Mouse (Mus musculus): Measurements from ENCODE around the gene Smco3. TPM values are rescaled to one million over a fixed set of nuclear protein-coding genes. Genes with fewer than 3 reads are reported as not detected.
A peak's percentile ranks its signal among the peaks of the same experiment; 100 is the strongest.

Smco3 gene
- total RNA-seq, 2 experiments from 2014 or later: not detected

- peak; percentile 78 for ATAC-seq (replicated peaks; ENCODE audit: low FRiP score, poor library complexity, severe bottlenecking)
Observed at GRCm38 (mm10) chr6:136848399-136848798, 13.1 kb upstream of the Smco3 start.

- ATAC-seq (replicated peaks; ENCODE audit: low FRiP score, poor library complexity, severe bottlenecking): peak; percentile 80
Observed at GRCm38 (mm10) chr6:136847790-136848189, 12.5 kb upstream of the Smco3 start.

GRCm38 (mm10) chr6:136847267-136847666 is 12.0 kb upstream of the Smco3 start:
- no peak for ATAC-seq (replicated peaks; ENCODE audit: low FRiP score, poor library complexity, severe bottlenecking)

GRCm38 (mm10) chr6:136845706-136846480 is 10.6 kb upstream of the Smco3 start:
- ATAC-seq (replicated peaks; ENCODE audit: low FRiP score, poor library complexity, severe bottlenecking): no peak

GRCm38 (mm10) chr6:136844903-136845302 is 9.7 kb upstream of the Smco3 start:
- ATAC-seq (replicated peaks; ENCODE audit: low FRiP score, poor library complexity, severe bottlenecking): no peak

DNA sequence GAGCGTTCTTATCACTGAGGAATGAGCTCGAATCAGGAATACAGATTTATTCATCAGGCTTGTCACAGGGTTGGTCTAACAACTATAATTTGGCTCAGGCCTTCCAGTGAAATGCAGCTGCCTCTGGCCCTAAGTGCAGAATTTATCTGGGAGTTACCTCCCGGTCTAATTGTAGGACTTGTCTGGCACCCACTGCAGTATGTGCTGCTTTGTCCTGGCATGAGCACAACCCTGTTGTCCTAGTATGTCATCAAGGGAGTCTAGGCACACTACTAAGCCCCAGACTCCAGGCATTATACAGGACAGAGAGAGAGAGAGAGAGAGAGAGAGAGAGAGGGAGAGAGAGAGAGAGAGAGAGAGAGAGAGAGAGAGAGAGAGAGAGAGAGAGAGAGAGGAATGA is 2.1 kb upstream of the Smco3 start:
- ATAC-seq (replicated peaks; ENCODE audit: low FRiP score, poor library complexity, severe bottlenecking): no peak

DNA sequence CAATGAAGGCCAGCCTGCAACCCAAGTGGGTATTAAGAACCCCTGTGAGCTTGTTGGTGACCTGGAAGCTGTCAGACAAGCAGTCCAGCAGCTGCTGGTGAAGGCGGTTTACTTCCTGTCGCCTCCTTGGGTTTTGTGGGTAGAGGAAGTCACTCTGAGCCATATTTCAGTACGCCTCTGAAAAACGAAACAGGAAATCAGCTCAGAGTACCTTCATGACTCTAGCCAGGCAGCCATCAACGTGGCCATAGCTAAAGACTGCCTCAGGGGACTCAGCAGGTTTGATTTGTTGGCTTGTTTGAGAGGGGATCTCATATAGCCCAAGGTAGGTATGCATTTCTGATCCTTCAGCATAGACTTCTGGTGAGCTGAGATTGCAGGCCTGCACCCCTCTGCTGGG is 3.5 kb downstream of the Smco3 start:
- ATAC-seq (replicated peaks; ENCODE audit: low FRiP score, poor library complexity, severe bottlenecking): no peak

DNA sequence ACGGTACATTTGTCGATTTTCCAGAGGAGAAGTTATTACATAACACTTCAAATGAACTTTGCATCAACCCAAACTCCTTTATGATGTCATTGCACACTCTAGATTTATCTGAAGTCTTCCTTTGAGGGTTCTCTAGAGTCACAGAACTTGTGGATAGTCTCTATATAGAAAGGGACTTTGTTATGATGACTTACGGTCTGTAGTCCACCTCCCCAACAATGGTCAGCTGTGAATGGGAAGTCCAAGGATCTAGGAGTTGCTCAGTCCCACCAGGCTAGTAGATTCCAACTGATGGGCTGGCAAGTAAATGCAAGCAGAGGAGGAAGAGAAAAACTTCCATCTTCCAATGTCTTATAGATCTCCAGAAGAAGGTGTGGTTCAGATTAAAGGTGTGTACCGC is 6.6 kb downstream of the Smco3 start:
- no peak for ATAC-seq (replicated peaks; ENCODE audit: low FRiP score, poor library complexity, severe bottlenecking)

DNA sequence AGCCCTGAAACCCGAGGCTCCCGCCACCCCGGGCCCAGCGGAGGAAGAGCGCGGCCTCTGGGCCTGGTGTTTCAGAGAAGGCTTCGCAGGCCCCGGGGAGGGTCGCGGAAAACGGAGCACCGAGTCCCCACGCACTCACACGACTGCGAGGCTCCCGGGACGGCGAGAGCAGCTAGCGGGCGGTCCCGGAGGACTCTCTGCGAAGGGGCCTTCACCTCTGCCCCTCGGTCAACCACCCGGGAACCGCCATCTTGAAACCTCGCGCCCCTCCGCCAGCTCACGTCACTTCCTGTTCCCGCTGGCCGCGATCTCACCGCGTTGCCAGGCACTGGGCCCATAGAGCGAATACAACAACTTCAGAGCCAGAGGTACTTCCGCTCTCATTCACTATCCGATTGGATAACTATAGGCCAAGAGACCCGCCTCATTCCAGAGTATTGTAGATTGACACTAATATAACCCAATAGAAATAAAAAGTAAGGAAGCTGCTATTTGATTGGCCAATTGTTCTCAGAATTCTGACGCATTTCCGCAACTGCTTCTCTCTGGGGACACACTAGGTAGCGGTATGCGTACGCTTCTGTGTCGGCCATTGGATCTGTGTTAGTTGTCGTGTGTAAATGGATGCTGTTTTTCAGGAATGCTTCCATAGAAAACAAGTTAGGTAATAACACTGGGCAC is 7.2 kb downstream of the Smco3 start, which contains the start of gene Wbp11:
Gene Wbp11 (minus strand): TSS at position 353 of the 681 bp plus-strand sequence.
- peak; percentile 99 for ATAC-seq (replicated peaks; ENCODE audit: low FRiP score, poor library complexity, severe bottlenecking)

DNA sequence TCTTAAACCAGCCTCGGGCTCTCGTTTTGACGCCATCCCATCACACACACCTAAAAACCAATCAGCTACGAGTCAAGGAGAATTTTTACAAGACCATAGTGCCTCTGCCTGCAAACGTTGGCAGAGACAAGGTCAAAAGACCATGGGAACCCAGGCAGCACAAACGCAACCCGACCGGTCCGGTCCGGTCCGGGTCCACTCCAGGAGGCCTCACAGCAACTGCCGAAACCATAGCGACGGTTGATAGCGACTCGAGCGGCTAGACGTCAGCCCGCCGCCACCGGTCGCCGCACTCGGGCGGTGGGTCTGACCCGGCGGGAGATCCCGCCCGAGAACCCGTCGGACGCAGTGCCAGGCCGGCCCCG is 7.8 kb downstream of the Smco3 start, which contains the start of gene BC049715:
Gene BC049715 (plus strand): TSS at position 111 of the 365 bp plus-strand sequence.
- peak; percentile 40 for ATAC-seq (replicated peaks; ENCODE audit: low FRiP score, poor library complexity, severe bottlenecking)

- no peak for ATAC-seq (replicated peaks; ENCODE audit: low FRiP score, poor library complexity, severe bottlenecking)
Observed at GRCm38 (mm10) chr6:136827116-136827515, 8.1 kb downstream of the Smco3 start.

DNA sequence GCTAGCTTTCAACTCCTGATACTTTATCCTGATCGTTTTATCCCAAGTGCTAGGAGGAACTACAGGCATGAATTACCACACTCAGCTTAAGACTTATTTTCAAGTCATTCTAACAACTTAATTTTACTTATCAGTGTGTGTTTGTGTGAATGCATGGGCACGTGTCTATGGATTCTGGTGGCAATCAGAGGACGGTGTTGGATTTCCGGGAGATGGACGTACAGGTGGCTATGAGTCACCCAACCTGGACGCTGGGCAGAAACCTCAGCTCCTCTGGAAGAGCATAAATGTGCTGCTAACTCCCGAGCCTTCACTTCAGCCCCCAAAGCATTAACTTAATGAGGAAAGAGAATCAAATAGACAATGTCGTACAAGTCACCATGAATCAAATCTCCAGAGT is 10.3 kb downstream of the Smco3 start:
- ATAC-seq (replicated peaks; ENCODE audit: low FRiP score, poor library complexity, severe bottlenecking): no peak

DNA sequence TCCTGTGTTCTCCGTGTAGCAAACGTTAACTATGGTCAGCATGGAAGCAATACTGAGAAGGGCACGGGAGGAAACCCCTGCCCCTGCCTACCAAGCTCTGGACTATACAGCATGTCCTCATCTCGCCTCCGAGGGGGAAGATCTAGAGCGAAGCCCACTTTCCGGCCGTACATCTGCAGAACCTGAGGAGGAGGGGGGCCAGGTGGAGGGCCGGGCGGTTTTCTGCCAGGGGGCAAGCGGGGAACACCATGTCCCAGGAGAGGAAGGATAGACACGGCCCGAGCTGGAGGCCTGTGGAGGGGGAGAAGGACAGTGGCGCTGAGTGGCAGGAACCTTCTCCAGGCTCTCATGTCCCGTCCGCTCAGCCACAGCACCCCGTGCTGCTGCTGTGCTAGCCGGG is 14.2 kb downstream of the Smco3 start:
- ATAC-seq (replicated peaks; ENCODE audit: low FRiP score, poor library complexity, severe bottlenecking): no peak

GRCm38 (mm10) chr6:136820381-136820780 is 14.9 kb downstream of the Smco3 start:
- no peak for ATAC-seq (replicated peaks; ENCODE audit: low FRiP score, poor library complexity, severe bottlenecking)

GRCm38 (mm10) chr6:136817549-136817948 is 17.7 kb downstream of the Smco3 start:
- ATAC-seq (replicated peaks; ENCODE audit: low FRiP score, poor library complexity, severe bottlenecking): no peak

- no peak for ATAC-seq (replicated peaks; ENCODE audit: low FRiP score, poor library complexity, severe bottlenecking)
Observed at GRCm38 (mm10) chr6:136816826-136817225, 18.4 kb downstream of the Smco3 start.

DNA sequence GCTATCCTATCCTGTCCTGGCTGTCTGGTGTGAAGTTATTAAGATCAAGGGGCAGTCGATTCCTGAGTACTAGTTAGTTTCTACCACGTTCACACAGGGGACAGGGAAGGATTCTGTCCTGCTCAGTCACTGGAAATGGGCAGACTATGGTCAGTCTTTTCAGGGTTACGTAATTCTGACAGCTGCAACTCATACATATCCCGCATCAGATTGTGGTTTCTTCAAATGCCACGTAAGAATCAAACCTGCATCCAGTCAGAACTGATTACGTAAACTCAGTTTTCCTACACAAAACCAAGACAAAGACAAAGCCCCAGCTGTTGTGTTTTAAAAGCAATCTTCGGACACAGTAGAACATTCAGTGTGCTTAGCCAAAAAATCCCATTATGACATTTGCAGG is 19.9 kb downstream of the Smco3 start:
- no peak for ATAC-seq (replicated peaks; ENCODE audit: low FRiP score, poor library complexity, severe bottlenecking)

DNA sequence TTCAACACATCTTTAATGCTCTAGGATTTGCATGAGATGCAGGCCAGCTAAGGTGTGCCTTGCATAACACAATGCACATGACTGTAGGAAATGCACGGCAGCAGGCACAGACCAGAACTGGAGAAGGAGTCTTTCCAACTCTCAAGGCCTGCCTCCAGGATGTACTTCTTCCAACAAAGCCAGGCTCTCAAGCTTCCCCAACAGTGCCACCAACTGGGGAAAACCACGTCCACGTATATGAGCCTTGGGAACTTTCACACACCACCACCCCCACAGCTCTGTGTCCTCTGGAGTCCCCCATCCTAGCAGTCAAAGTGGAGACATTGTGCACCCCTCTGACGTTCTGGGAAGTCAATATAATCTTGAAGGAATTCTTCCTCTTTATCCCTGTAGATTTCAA is 22.1 kb downstream of the Smco3 start:
- ATAC-seq (replicated peaks; ENCODE audit: low FRiP score, poor library complexity, severe bottlenecking): no peak

- no peak for ATAC-seq (replicated peaks; ENCODE audit: low FRiP score, poor library complexity, severe bottlenecking)
Observed at GRCm38 (mm10) chr6:136811196-136811595, 24.1 kb downstream of the Smco3 start.

DNA sequence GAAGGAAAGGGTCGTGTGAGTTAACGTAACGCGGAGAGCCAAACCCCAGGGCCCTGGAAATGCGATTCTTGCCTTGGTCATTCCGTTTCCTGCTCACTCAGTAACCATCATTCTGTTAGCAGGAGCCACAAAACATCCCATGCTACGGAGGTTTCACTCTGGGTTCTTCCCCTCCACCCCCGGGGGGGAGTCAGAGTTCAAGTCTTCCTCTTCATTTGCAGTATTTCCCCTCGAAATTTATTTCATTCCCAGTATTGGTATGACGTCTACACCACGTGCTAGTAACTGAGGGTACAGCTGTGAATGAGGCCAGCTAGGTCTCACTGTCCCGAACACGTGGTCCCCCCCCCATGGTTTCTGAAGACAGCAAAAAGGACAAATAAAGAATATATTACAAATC is 25.6 kb downstream of the Smco3 start:
- ATAC-seq (replicated peaks; ENCODE audit: low FRiP score, poor library complexity, severe bottlenecking): no peak

GRCm38 (mm10) chr6:136809077-136809476 is 26.2 kb downstream of the Smco3 start:
- ATAC-seq (replicated peaks; ENCODE audit: low FRiP score, poor library complexity, severe bottlenecking): no peak

All from erythroid progenitor cell, adult 5-6 weeks (primary cell).